Mouse (Mus musculus) CH12.LX (cell line): ENCODE measurements around the gene Ntn1. TPM values are rescaled to one million over a fixed set of nuclear protein-coding genes. Genes with fewer than 3 reads are reported as not detected.

ENCODE experiments used
- DNase-seq: peaks from one replicate; pipeline ENCODE4 v3.0.0-alpha.2; 2013; ENCODE audit errors: extremely low read depth
- H3K27ac ChIP-seq: 2 replicates; pipeline ENCODE4 v1.5.1; 2012; ENCODE audit warnings: low read depth, mild to moderate bottlenecking, control low read depth, moderate library complexity; ENCODE audit not compliant: insufficient read depth
- H3K27me3 ChIP-seq: replicated peaks from 2 replicates; pipeline ENCODE3; 2012; ENCODE audit warnings: inconsistent platforms
- H3K36me3 ChIP-seq, 2 experiments: replicated peaks in 1 of 2; 2 replicates each; pipeline versions ENCODE3 to v1.6.1; 2012; ENCODE audit warnings: inconsistent platforms in 1 of 2, low read length in 1 of 2, mild to moderate bottlenecking in 1 of 2, mixed read lengths in 1 of 2, moderate library complexity in 1 of 2; ENCODE audit not compliant: control insufficient read depth in 1 of 2, insufficient read depth in 1 of 2
- H3K4me1 ChIP-seq, 2 experiments: 2 replicates each; pipeline ENCODE4 v1.6.1; 2012; ENCODE audit warnings: inconsistent platforms in 1 of 2, moderate library complexity in 1 of 2; ENCODE audit not compliant: insufficient read depth in 2 of 2, control insufficient read depth in 1 of 2
- H3K4me2 ChIP-seq: 2 replicates; pipeline ENCODE4 v1.6.1; 2012; ENCODE audit warnings: low read depth, mild to moderate bottlenecking, control low read depth; ENCODE audit not compliant: poor library complexity, insufficient read depth, severe bottlenecking
- H3K4me3 ChIP-seq, 3 experiments: fragments of 150-350 bp in 1 of 3; sonication (generic) in 1 of 3; replicated peaks in 1 of 3; 2 replicates each; pipeline versions ENCODE3 to v1.5.1; 2011 to 2012; ENCODE audit warnings: low read depth in 2 of 3, low read length in 2 of 3, mild to moderate bottlenecking in 2 of 3, moderate library complexity in 2 of 3, control low read depth in 1 of 3, improper control_type of control experiment in 1 of 3, inconsistent platforms in 1 of 3, mixed read lengths in 1 of 3; ENCODE audit not compliant: poor library complexity in 1 of 3
- H3K79me2 ChIP-seq: replicated peaks from 2 replicates; pipeline ENCODE4 v1.6.1; 2012; ENCODE audit warnings: mild to moderate bottlenecking, moderate library complexity; ENCODE audit not compliant: control insufficient read depth, poor library complexity, insufficient read depth, severe bottlenecking; ENCODE audit errors: extremely low read depth
- H3K9ac ChIP-seq: 2 replicates; pipeline ENCODE4 v1.6.1; 2012; ENCODE audit warnings: low read depth, mild to moderate bottlenecking, control low read depth, moderate library complexity; ENCODE audit not compliant: insufficient read depth
- H3K9me3 ChIP-seq: replicated peaks from 2 replicates; pipeline ENCODE3; 2012; ENCODE audit warnings: low read length, inconsistent platforms, mixed read lengths
- BHLHE40 ChIP-seq: IDR thresholded peaks from 2 replicates; pipeline ENCODE4 v1.6.1; 2011; ENCODE audit warnings: mild to moderate bottlenecking, low read depth, low read length, improper control_type of control experiment
- CHD1 ChIP-seq: IDR thresholded peaks from 2 replicates; pipeline ENCODE4 v1.6.1; 2012; ENCODE audit warnings: low read depth, low read length, improper control_type of control experiment, inconsistent platforms
- CHD2 ChIP-seq: IDR thresholded peaks from 2 replicates; pipeline ENCODE4 v1.6.1; 2011; ENCODE audit warnings: low read length, improper control_type of control experiment
- CTCF ChIP-seq, 2 experiments: IDR thresholded peaks in 1 of 2; conservative IDR thresholded peaks in 1 of 2; 2 replicates each; pipeline ENCODE4 v1.5.1; 2011 to 2012; ENCODE audit warnings: low read depth in 2 of 2, low read length in 2 of 2, improper control_type of control experiment in 1 of 2, inconsistent platforms in 1 of 2, mild to moderate bottlenecking in 1 of 2, moderate library complexity in 1 of 2
- ELF1 ChIP-seq: IDR thresholded peaks from 2 replicates; pipeline ENCODE4 v1.6.1; 2014; ENCODE audit warnings: low read depth, mild to moderate bottlenecking, inconsistent platforms, low read length, improper control_type of control experiment
- EP300 ChIP-seq: IDR thresholded peaks from 2 replicates; pipeline ENCODE4 v1.6.1; 2011; ENCODE audit warnings: low read length, improper control_type of control experiment
- ETS1 ChIP-seq: conservative IDR thresholded peaks from 2 replicates; pipeline ENCODE4 v1.6.1; 2012; ENCODE audit warnings: low read depth, mild to moderate bottlenecking, inconsistent platforms, low read length, improper control_type of control experiment, moderate library complexity
- GABPA ChIP-seq: IDR thresholded peaks from 2 replicates; pipeline ENCODE4 v1.6.1; 2012; ENCODE audit warnings: low read depth, low read length, improper control_type of control experiment, inconsistent platforms; ENCODE audit not compliant: insufficient replicate concordance
- HCFC1 ChIP-seq: IDR thresholded peaks from 2 replicates; pipeline ENCODE4 v1.6.1; 2012; ENCODE audit warnings: low read depth, mild to moderate bottlenecking, inconsistent platforms, low read length, improper control_type of control experiment
- IRF4 ChIP-seq: IDR thresholded peaks from 2 replicates; pipeline ENCODE4 v1.6.1; 2014; ENCODE audit warnings: low read depth, mild to moderate bottlenecking, inconsistent platforms, low read length, improper control_type of control experiment
- JUND ChIP-seq: conservative IDR thresholded peaks from 2 replicates; pipeline ENCODE4 v1.6.1; 2011; ENCODE audit warnings: low read depth, low read length, improper control_type of control experiment
- MAX ChIP-seq: IDR thresholded peaks from 2 replicates; pipeline ENCODE4 v1.6.1; 2011; ENCODE audit warnings: low read length, improper control_type of control experiment
- MAZ ChIP-seq: IDR thresholded peaks from 2 replicates; pipeline ENCODE4 v1.6.1; 2012; ENCODE audit warnings: low read depth, mild to moderate bottlenecking, inconsistent platforms, low read length, improper control_type of control experiment, moderate library complexity
- MXI1 ChIP-seq: IDR thresholded peaks from 2 replicates; pipeline ENCODE4 v1.6.1; 2011; ENCODE audit warnings: mild to moderate bottlenecking, low read depth, low read length, improper control_type of control experiment
- MYC ChIP-seq: IDR thresholded peaks from 2 replicates; pipeline ENCODE4 v1.6.1; 2011; ENCODE audit warnings: low read depth, mild to moderate bottlenecking, improper control_type of control experiment, low read length
- POLR2A ChIP-seq: IDR thresholded peaks from 2 replicates; pipeline ENCODE4 v1.6.1; 2011; ENCODE audit warnings: low read depth, mild to moderate bottlenecking, improper control_type of control experiment, low read length
- POLR2AphosphoS2 ChIP-seq: IDR thresholded peaks from 2 replicates; pipeline ENCODE4 v1.6.1; 2011; ENCODE audit warnings: low read depth, low read length, improper control_type of control experiment
- RCOR1 ChIP-seq: conservative IDR thresholded peaks from 2 replicates; pipeline ENCODE4 v1.6.1; 2012; ENCODE audit warnings: low read depth, mild to moderate bottlenecking, inconsistent platforms, low read length, improper control_type of control experiment
- SIN3A ChIP-seq: IDR thresholded peaks from 2 replicates; pipeline ENCODE4 v1.6.1; 2012; ENCODE audit warnings: low read length, improper control_type of control experiment, inconsistent platforms
- TCF12 ChIP-seq: IDR thresholded peaks from 2 replicates; pipeline ENCODE4 v1.6.1; 2014; ENCODE audit warnings: low read depth, mild to moderate bottlenecking, inconsistent platforms, low read length, improper control_type of control experiment
- UBTF ChIP-seq: IDR thresholded peaks from 2 replicates; pipeline ENCODE4 v1.6.1; 2012; ENCODE audit warnings: low read depth, mild to moderate bottlenecking, inconsistent platforms, low read length, improper control_type of control experiment, moderate library complexity
- ZC3H11A ChIP-seq: IDR thresholded peaks from 2 replicates; pipeline ENCODE4 v1.6.1; 2012; ENCODE audit warnings: low read depth, mild to moderate bottlenecking, inconsistent platforms, low read length, improper control_type of control experiment
- ZKSCAN1 ChIP-seq: IDR thresholded peaks from 2 replicates; pipeline ENCODE4 v1.6.1; 2012; ENCODE audit warnings: low read depth, inconsistent platforms, low read length, improper control_type of control experiment, borderline replicate concordance
- ZNF384 ChIP-seq: IDR thresholded peaks from 2 replicates; pipeline ENCODE4 v1.6.1; 2012; ENCODE audit warnings: low read depth, low read length, improper control_type of control experiment, inconsistent platforms
- dilution Hi-C: fragments of 300-500 bp; cut with MboI; formaldehyde crosslinking; loops from 2 replicates; pipeline ENCODE4 v1.14.3; 2020; ENCODE audit warnings: low sequenced_read_pairs; ENCODE audit not compliant: extremely low pct_unique_long_range_greater_than_20kb, extremely low pct_ligation_motif_present
- in situ Hi-C: fragments of 300-500 bp; cut with MboI; formaldehyde crosslinking; loops from 3 replicates; pipeline ENCODE4 v1.14.3; 2019; ENCODE audit warnings: low sequenced_read_pairs, low pct_ligation_motif_present, low pct_unique_long_range_greater_than_20kb, mixed read lengths
- polyA plus RNA-seq: library from polyadenylated mRNA; unstranded; fragments of >175 nt; gene quantifications from 2 replicates; pipeline ENCODE4 v1.2.1, GENCODE M21; 2012; ENCODE audit warnings: low read depth; ENCODE audit not compliant: insufficient read length
- total RNA-seq, 2 experiments: library from RNA; depleted of rRNA; stranded (reverse); fragments of 300-350 nt in 1 of 2; fragments of >200 nt in 1 of 2; gene quantifications; 2 replicates each; pipeline ENCODE4 v1.2.3; 2012 to 2014

The Ntn1 gene
- total and polyA plus RNA-seq, 3 experiments: 0.54 to 1.2 (median 0.59) TPM

- peak; percentile 43 for DNase-seq
- no peaks in the 10 kb centered on the region for H3K79me2 ChIP-seq
- H3K27me3 ChIP-seq: peaks cover 7% of the 10 kb centered on the region
- peak overlapping the region; percentile 49 to 75 (median 60) for H3K4me3 ChIP-seq
- H3K27ac ChIP-seq: no peak overlapping the region
- H3K36me3 ChIP-seq: peaks cover 0 to 12% of the 10 kb centered on the region in 2 experiments
- TF ChIP-seq EP300: peak; percentile 29; the same call in 1 of the 2 replicates
- peak; percentile 61; the same call in 1 of the 2 replicates for TF ChIP-seq RCOR1
- peak; percentile 88 for TF ChIP-seq MAZ
- no peak for TF ChIP-seq CHD1
- peak; percentile 59; the same call in 1 of the 2 replicates for TF ChIP-seq BHLHE40
- peak; percentile 56 for TF ChIP-seq UBTF
- no peak for TF ChIP-seq ZC3H11A
- peak; percentile 75 for TF ChIP-seq SIN3A
- TF ChIP-seq MXI1: peak; percentile 74
- TF ChIP-seq ELF1: 0 out of 2 replicates have a peak, but pooled peaks have one; percentile 17
- peak; percentile 17; the same call in 1 of the 2 replicates for TF ChIP-seq POLR2A
- peak; percentile 41; the same call in 1 of the 2 replicates for TF ChIP-seq IRF4
- no peak for TF ChIP-seq ZKSCAN1
- TF ChIP-seq HCFC1: peak; percentile 31; the same call in 1 of the 2 replicates
- TF ChIP-seq ETS1: peak; percentile 37
- peak; percentile 97 for TF ChIP-seq CHD2
- TF ChIP-seq JUND: no peak
- peak overlapping the region; percentile 21 for H3K9ac ChIP-seq
- dilution Hi-C loops (no loop called here), in situ Hi-C loops (no loop called here)
- H3K4me1 ChIP-seq: peaks cover 3 to 13% of the 10 kb centered on the region in 2 experiments; a peak in 2 of 4 replicates
- H3K9me3 ChIP-seq: peaks cover 15% of the 10 kb centered on the region
- H3K4me2 ChIP-seq: peak overlapping the region; percentile 54
These were observed 13.8 kb downstream of the Ntn1 start for GRCm38 (mm10) chr11:68386589-68387440.

- dilution Hi-C loops: no loop called here
These were observed 14.6 kb downstream of the Ntn1 start for GRCm38 (mm10) chr11:68385921-68386588.

More at GRCm38 (mm10) chr11:68385921-68386588, 14.6 kb downstream of the Ntn1 start:
- peaks cover 15% of the 10 kb centered on the region for H3K9me3 ChIP-seq
- peak overlapping the region; percentile 35 to 75 (median 60) for H3K4me3 ChIP-seq
- H3K27me3 ChIP-seq: peaks cover 6% of the 10 kb centered on the region
- H3K4me1 ChIP-seq: peaks cover 3 to 13% of the 10 kb centered on the region in 2 experiments; a peak in 2 of 4 replicates
- peaks cover 0 to 12% of the 10 kb centered on the region in 2 experiments for H3K36me3 ChIP-seq
- no peak for TF ChIP-seq GABPA
- TF ChIP-seq JUND: no peak
- TF ChIP-seq POLR2AphosphoS2: no peak
- no peak for TF ChIP-seq CHD1
- no peak for TF ChIP-seq CHD2
- no peak for TF ChIP-seq MAX
- TF ChIP-seq MYC: no peak
- TF ChIP-seq ZNF384: no peak
- TF ChIP-seq CTCF (conservative IDR thresholded peaks at IDR 0.05 in 1 of 2, IDR thresholded peaks at IDR 0.05 in 1 of 2; ENCODE audit: low read depth in 2 of 2, low read length in 2 of 2): no peak
- TF ChIP-seq EP300: no peak
- no peak for TF ChIP-seq TCF12
- H3K9ac ChIP-seq: peak overlapping the region; percentile 21
- in situ Hi-C loops: no loop called here
- H3K27ac ChIP-seq: no peak overlapping the region
- peak overlapping the region; percentile 54 for H3K4me2 ChIP-seq
- no peak for DNase-seq
- H3K79me2 ChIP-seq: no peaks in the 10 kb centered on the region
